Mouse (Mus musculus): ENCODE results near the gene Rmi2.

GRCm38 (mm10) chr16:10936700-10937319 lies 102.0 kb downstream of the Rmi2 start:
- TF ChIP-seq POLR2A (IDR thresholded peaks at IDR 0.05; ENCODE audit: borderline replicate concordance, control insufficient read depth, low read depth, low read length) (no peak), CTCF (IDR thresholded peaks at IDR 0.05; ENCODE audit: control insufficient read depth, insufficient read depth, low read length) (no peak)
